Comparison of ENCODE assay signal across 9 mouse cellular contexts in genomic region chr4:103146339-103146738, GRCm38 (mm10). TPM values are rescaled to one million over a fixed set of nuclear protein-coding genes. Genes with fewer than 3 reads are reported as not detected.
A peak's percentile ranks its signal among the peaks of the same experiment; 100 is the strongest.
DNase-seq lines count a peak whose midpoint lies in the region; ATAC-seq and TF ChIP-seq lines count a peak whose summit lies in the region.
"Had no signal": no experiment of that assay in that cellular context is flagged by ENCODE, and none has a peak within 500 bp of the region (broad histone marks: within the 10 kb centered on the region; RNA-seq: fewer than 3 reads in every experiment).

No protein-coding gene starts in this region.

- H3K27me3 ChIP-seq in cerebellum, adult 2 months (ENCODE audit: control insufficient read depth, insufficient read depth, low read length), result no peaks in the 10 kb centered on the region
- H3K27me3 ChIP-seq in intestine, postnatal 0 days (replicated peaks; ENCODE audit: control insufficient read depth, insufficient read depth, low read length), result no peaks in the 10 kb centered on the region
- H3K27me3 ChIP-seq in limb, embryonic 10.5 days (ENCODE audit: low read depth, poor library complexity, severe bottlenecking), result no peaks in the 10 kb centered on the region
- H3K27me3 ChIP-seq in neural tube, embryonic 11.5 days (ENCODE audit: control insufficient read depth, insufficient read depth, low read length), result no peaks in the 10 kb centered on the region
- H3K27me3 ChIP-seq: embryonic facial prominence, embryonic 15.5 days had no signal

- 31% methylated on average over 5 of the region's 5 CpGs for WGBS in cerebellum, adult 2 months
- WGBS in intestine, postnatal 0 days, result 37% methylated on average over 5 of the region's 5 CpGs
- 62% methylated on average over 5 of the region's 5 CpGs for WGBS in limb, embryonic 10.5 days
- WGBS in neural tube, embryonic 11.5 days, result 50% methylated on average over 5 of the region's 5 CpGs

- H3K4me2 ChIP-seq in intestine, postnatal 0 days (replicated peaks; ENCODE audit: low read depth), result no peak overlapping the region
- no peak overlapping the region for H3K4me2 ChIP-seq in neural tube, embryonic 11.5 days (ENCODE audit: low read depth)
- H3K4me2 ChIP-seq: embryonic facial prominence, embryonic 15.5 days had no signal

- H3K4me1 ChIP-seq in cerebellum, adult 2 months (ENCODE audit: control insufficient read depth, insufficient read depth, low read length), result no peaks in the 10 kb centered on the region
- no peaks in the 10 kb centered on the region for H3K4me1 ChIP-seq in intestine, postnatal 0 days (replicated peaks; ENCODE audit: control insufficient read depth, insufficient read depth, low read length)
- H3K4me1 ChIP-seq in limb, embryonic 10.5 days, result no peaks in the 10 kb centered on the region
- no peaks in the 10 kb centered on the region for H3K4me1 ChIP-seq in neural tube, embryonic 11.5 days (ENCODE audit: control insufficient read depth, insufficient read depth, low read length)
- H3K4me1 ChIP-seq: embryonic facial prominence, embryonic 15.5 days had no signal

- peak; percentile 36 to 69 for DNase-seq in urinary bladder, adult 18-20 months (ENCODE audit: low spot score in 2 of 2)
- no peak for DNase-seq in urinary bladder, postnatal 10 days (ENCODE audit: low spot score)
- peak; percentile 70 to 73 for DNase-seq in cerebellum, adult 2 months
- peak; percentile 78 for DNase-seq in limb, embryonic 10.5 days (ENCODE audit: low spot score)
- peak; percentile 70 for DNase-seq in neural tube, embryonic 11.5 days (ENCODE audit: low spot score)
- peak; percentile 47 for DNase-seq in telencephalon, adult 2 months (ENCODE audit: low read depth, low spot score)

- ATAC-seq in frontal cortex, adult (ENCODE audit: low TSS enrichment), result peak; percentile 89
- ATAC-seq in intestine, postnatal 0 days, result no peak
- no peak for ATAC-seq in neural tube, embryonic 11.5 days (ENCODE audit: insufficient read depth, low FRiP score, low TSS enrichment)

- no peak overlapping the region for H3K27ac ChIP-seq in cerebellum, adult 2 months (ENCODE audit: insufficient read depth, low read length)
- no peak overlapping the region for H3K27ac ChIP-seq in intestine, postnatal 0 days (ENCODE audit: low read depth, low read length)
- H3K27ac ChIP-seq in limb, embryonic 10.5 days, result no peak overlapping the region
- no peak overlapping the region for H3K27ac ChIP-seq in neural tube, embryonic 11.5 days (ENCODE audit: low read depth, low read length)
- H3K27ac ChIP-seq: embryonic facial prominence, embryonic 15.5 days had no signal

- H3K9me3 ChIP-seq in intestine, postnatal 0 days (ENCODE audit: control insufficient read depth), result no peaks in the 10 kb centered on the region
- H3K9me3 ChIP-seq in limb, embryonic 10.5 days (replicated peaks), result no peaks in the 10 kb centered on the region
- no peaks in the 10 kb centered on the region for H3K9me3 ChIP-seq in neural tube, embryonic 11.5 days (ENCODE audit: control insufficient read depth, low read length)
- H3K9me3 ChIP-seq: embryonic facial prominence, embryonic 15.5 days had no signal

- peaks cover 58% of the 10 kb centered on the region for H3K36me3 ChIP-seq in intestine, postnatal 0 days (ENCODE audit: control insufficient read depth, insufficient read depth)
- peaks cover 90% of the 10 kb centered on the region for H3K36me3 ChIP-seq in limb, embryonic 10.5 days
- 0 out of 2 replicates have a peak, but pooled peaks cover 2% of the 10 kb centered on the region for H3K36me3 ChIP-seq in neural tube, embryonic 11.5 days (ENCODE audit: control insufficient read depth, insufficient read depth, low read length)

- H3K4me3 ChIP-seq in cerebellum, adult 2 months (replicated peaks; ENCODE audit: insufficient read depth, low read depth, low read length), result no peak overlapping the region
- H3K4me3 ChIP-seq in intestine, postnatal 0 days (ENCODE audit: low read depth, low read length), result no peak overlapping the region
- H3K4me3 ChIP-seq in limb, embryonic 10.5 days, result no peak overlapping the region
- H3K4me3 ChIP-seq in neural tube, embryonic 11.5 days (ENCODE audit: low read depth, low read length), result no peak overlapping the region
- H3K4me3 ChIP-seq: embryonic facial prominence, embryonic 15.5 days had no signal

- no peak overlapping the region for H3K9ac ChIP-seq in intestine, postnatal 0 days (ENCODE audit: low read depth, low read length)
- H3K9ac ChIP-seq in neural tube, embryonic 11.5 days (ENCODE audit: low read length), result no peak overlapping the region
- H3K9ac ChIP-seq: embryonic facial prominence, embryonic 15.5 days had no signal

- no peak for TF ChIP-seq POLR2A in cerebellum, adult 2 months (IDR thresholded peaks at IDR 0.05; ENCODE audit: borderline replicate concordance, insufficient read depth, low read length)

- peak; percentile 84 for TF ChIP-seq CTCF in cerebellum, adult 2 months (IDR thresholded peaks at IDR 0.05; ENCODE audit: borderline replicate concordance, insufficient read depth, low read depth, low read length)
- TF ChIP-seq CTCF in intestine, postnatal 0 days (IDR thresholded peaks at IDR 0.05; ENCODE audit: low read depth), result peak; percentile 92

RNA-seq across cellular contexts. Expression of gene Wdr78, which starts 32.0 kb away (rescaled TPM):
- polyA plus RNA-seq in cerebellum, adult 2 months (2012; rRNA removed), result 4.1 and 5.3 TPM in 2 replicates
- polyA plus RNA-seq in intestine, postnatal 0 days (2015; fragmentation: Nextera tagmentation; extraction: Ambion mirVana), result 0.30 and 0.37 TPM in 2 replicates
- polyA plus RNA-seq in limb, embryonic 10.5 days (2016; fragmentation: Nextera tagmentation; extraction: Ambion mirVana), result 3.2 and 4.4 TPM in 2 replicates
- 5.7 and 5.8 TPM in 2 replicates for polyA plus RNA-seq in neural tube, embryonic 11.5 days (2014; fragmentation: Nextera tagmentation; extraction: Ambion mirVana)

RNA-seq across cellular contexts. Expression of gene Mier1, which starts 32.1 kb away (rescaled TPM):
- 24.8 and 25.6 TPM in 2 replicates for polyA plus RNA-seq in cerebellum, adult 2 months (2012; rRNA removed)
- 29.5 and 37.3 TPM in 2 replicates for polyA plus RNA-seq in intestine, postnatal 0 days (2015; fragmentation: Nextera tagmentation; extraction: Ambion mirVana)
- polyA plus RNA-seq in limb, embryonic 10.5 days (2016; fragmentation: Nextera tagmentation; extraction: Ambion mirVana), result 33.9 and 41.5 TPM in 2 replicates
- polyA plus RNA-seq in neural tube, embryonic 11.5 days (2014; fragmentation: Nextera tagmentation; extraction: Ambion mirVana), result 29.6 and 34.5 TPM in 2 replicates
